Mouse (Mus musculus): Measurements from ENCODE around the gene Grip2. TPM values are rescaled to one million over a fixed set of nuclear protein-coding genes. Genes with fewer than 3 reads are reported as not detected.

Gene Grip2
- total and polyA plus RNA-seq, 3 experiments, result 0.07 TPM; not detected in 2

DNA sequence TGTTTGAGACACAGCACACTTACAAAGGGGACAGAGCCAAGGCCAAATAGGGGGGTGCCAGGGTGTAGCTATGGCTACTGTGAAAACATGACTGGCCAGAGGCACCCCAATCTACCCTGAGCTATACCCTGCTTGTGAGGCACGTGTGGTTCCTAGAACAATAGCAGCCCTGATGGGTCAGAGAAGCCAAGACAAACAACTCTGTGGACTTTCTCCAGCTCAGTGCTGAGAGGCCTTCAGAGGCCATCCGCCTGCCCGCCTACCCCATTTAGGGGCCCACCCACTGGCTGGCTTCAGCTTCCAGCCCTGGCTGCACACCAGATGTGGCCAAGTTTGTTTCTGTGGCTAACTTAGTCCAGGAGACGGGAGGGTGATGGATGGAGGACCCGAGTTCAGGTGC, 90.6 kb downstream of the Grip2 start:
- H3K4me1 ChIP-seq (ENCODE audit: control insufficient read depth in 1 of 2, insufficient read depth in 2 of 2), result peaks cover 3 to 31% of the 10 kb centered on the region in 2 experiments; a peak in 3 of 4 replicates
- no peaks in the 10 kb centered on the region for H3K79me2 ChIP-seq (replicated peaks; ENCODE audit: control insufficient read depth, extremely low read depth, insufficient read depth, poor library complexity, severe bottlenecking)
- H3K4me3 ChIP-seq (replicated peaks in 1 of 3; ENCODE audit: low read depth in 2 of 3, low read length in 2 of 3, poor library complexity in 1 of 3), result no peak overlapping the region
- peaks cover 22 to 100% of the 10 kb centered on the region in 2 experiments for H3K36me3 ChIP-seq (replicated peaks in 1 of 2; ENCODE audit: control insufficient read depth in 1 of 2, insufficient read depth in 1 of 2, low read length in 1 of 2)
- no peak overlapping the region for H3K9ac ChIP-seq (ENCODE audit: insufficient read depth, low read depth)
- H3K4me2 ChIP-seq (ENCODE audit: insufficient read depth, low read depth, poor library complexity, severe bottlenecking), result no peak overlapping the region
- no peak overlapping the region for H3K27ac ChIP-seq (ENCODE audit: insufficient read depth, low read depth)
- dilution Hi-C loops (cut with MboI; ENCODE audit: extremely low pct_ligation_motif_present, extremely low pct_unique_long_range_greater_than_20kb, low sequenced_read_pairs), result no loop called here
- no peak for DNase-seq (ENCODE audit: extremely low read depth)
- H3K27me3 ChIP-seq (replicated peaks), result no peaks in the 10 kb centered on the region
- in situ Hi-C loops (cut with MboI; ENCODE audit: low pct_ligation_motif_present, low pct_unique_long_range_greater_than_20kb, low sequenced_read_pairs), result loop anchor here (5.0 kb wide), 1 partner anchor 44 kb away; no protein-coding TSS in a partner anchor
- no peaks in the 10 kb centered on the region for H3K9me3 ChIP-seq (replicated peaks; ENCODE audit: low read length)
- TF ChIP-seq KAT2A (IDR thresholded peaks at IDR 0.05; ENCODE audit: insufficient replicate concordance, low read length) (no peak), NELFE (IDR thresholded peaks at IDR 0.05; ENCODE audit: low read depth, low read length) (no peak)

- H3K36me3 ChIP-seq (replicated peaks in 1 of 2; ENCODE audit: control insufficient read depth in 1 of 2, insufficient read depth in 1 of 2, low read length in 1 of 2), result peaks cover 19 to 100% of the 10 kb centered on the region in 2 experiments
- no peak overlapping the region for H3K9ac ChIP-seq (ENCODE audit: insufficient read depth, low read depth)
- H3K27me3 ChIP-seq (replicated peaks), result no peaks in the 10 kb centered on the region
- TF ChIP-seq IRF4 (IDR thresholded peaks at IDR 0.05; ENCODE audit: low read depth, low read length) (no peak), CHD2 (IDR thresholded peaks at IDR 0.05; ENCODE audit: low read length) (no peak), UBTF (IDR thresholded peaks at IDR 0.05; ENCODE audit: low read depth, low read length) (no peak), E2F4 (IDR thresholded peaks at IDR 0.05; ENCODE audit: insufficient replicate concordance, low read depth, low read length) (no peak), ELF1 (IDR thresholded peaks at IDR 0.05; ENCODE audit: low read depth, low read length) (no peak), PAX5 (IDR thresholded peaks at IDR 0.05; ENCODE audit: low read length) (no peak), ZNF384 (IDR thresholded peaks at IDR 0.05; ENCODE audit: low read depth, low read length) (no peak), SIN3A (IDR thresholded peaks at IDR 0.05; ENCODE audit: low read length) (no peak)
- no peak overlapping the region for H3K4me3 ChIP-seq (replicated peaks in 1 of 3; ENCODE audit: low read depth in 2 of 3, low read length in 2 of 3, poor library complexity in 1 of 3)
- dilution Hi-C loops (cut with MboI; ENCODE audit: extremely low pct_ligation_motif_present, extremely low pct_unique_long_range_greater_than_20kb, low sequenced_read_pairs), result no loop called here
- no peak overlapping the region for H3K4me2 ChIP-seq (ENCODE audit: insufficient read depth, low read depth, poor library complexity, severe bottlenecking)
- no peaks in the 10 kb centered on the region for H3K9me3 ChIP-seq (replicated peaks; ENCODE audit: low read length)
- DNase-seq (ENCODE audit: extremely low read depth), result no peak
- no peaks in the 10 kb centered on the region for H3K79me2 ChIP-seq (replicated peaks; ENCODE audit: control insufficient read depth, extremely low read depth, insufficient read depth, poor library complexity, severe bottlenecking)
- peaks cover 0 to 23% of the 10 kb centered on the region in 2 experiments; a peak in 2 of 4 replicates for H3K4me1 ChIP-seq (ENCODE audit: control insufficient read depth in 1 of 2, insufficient read depth in 2 of 2)
- H3K27ac ChIP-seq (ENCODE audit: insufficient read depth, low read depth), result no peak overlapping the region
- in situ Hi-C loops (cut with MboI; ENCODE audit: low pct_ligation_motif_present, low pct_unique_long_range_greater_than_20kb, low sequenced_read_pairs), result no loop called here
Observed at GRCm38 (mm10) chr6:91732138-91732537, 94.9 kb downstream of the Grip2 start.

DNA sequence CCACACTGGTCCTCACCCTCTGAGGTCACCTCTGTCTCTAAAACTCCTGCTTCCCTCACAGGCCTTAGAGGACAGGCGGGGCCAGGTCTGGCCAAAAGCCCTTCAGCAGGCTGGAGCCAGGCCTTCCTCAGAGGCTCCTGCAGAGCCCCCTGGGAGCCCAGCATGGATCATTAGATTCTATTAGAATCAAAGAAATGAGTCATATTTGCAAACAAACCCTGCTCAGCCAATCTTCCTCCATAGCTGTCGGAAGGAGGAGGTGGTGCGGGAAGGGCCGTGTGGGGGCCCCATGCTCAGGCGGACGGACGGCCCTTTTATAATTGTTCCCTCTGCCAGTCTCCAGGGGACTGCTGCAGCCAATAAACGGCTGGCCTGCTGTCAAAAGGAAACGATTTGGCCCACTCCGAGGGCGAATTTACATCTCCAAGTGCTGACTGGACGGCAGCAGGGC, 97.3 kb downstream of the Grip2 start:
- in situ Hi-C loops (cut with MboI; ENCODE audit: low pct_ligation_motif_present, low pct_unique_long_range_greater_than_20kb, low sequenced_read_pairs), result no loop called here
- Histone ChIP-seq H3K4me2 (ENCODE audit: insufficient read depth, low read depth, poor library complexity, severe bottlenecking) (no peak overlapping the region), H3K27ac (ENCODE audit: insufficient read depth, low read depth) (no peak overlapping the region), H3K27me3 (replicated peaks) (no peaks in the 10 kb centered on the region), H3K4me1 (ENCODE audit: control insufficient read depth in 1 of 2, insufficient read depth in 2 of 2) (peaks cover 4 to 20% of the 10 kb centered on the region in 2 experiments; a peak in 2 of 4 replicates), H3K79me2 (replicated peaks; ENCODE audit: control insufficient read depth, extremely low read depth, insufficient read depth, poor library complexity, severe bottlenecking) (no peaks in the 10 kb centered on the region), H3K9me3 (replicated peaks; ENCODE audit: low read length) (no peaks in the 10 kb centered on the region), H3K36me3 (replicated peaks in 1 of 2; ENCODE audit: control insufficient read depth in 1 of 2, insufficient read depth in 1 of 2, low read length in 1 of 2) (peaks cover 15 to 100% of the 10 kb centered on the region in 2 experiments), H3K9ac (ENCODE audit: insufficient read depth, low read depth) (no peak overlapping the region), H3K4me3 (replicated peaks in 1 of 3; ENCODE audit: low read depth in 2 of 3, low read length in 2 of 3, poor library complexity in 1 of 3) (no peak overlapping the region)
- no peak for DNase-seq (ENCODE audit: extremely low read depth)
- dilution Hi-C loops (cut with MboI; ENCODE audit: extremely low pct_ligation_motif_present, extremely low pct_unique_long_range_greater_than_20kb, low sequenced_read_pairs), result no loop called here
- TF ChIP-seq NRF1 (IDR thresholded peaks at IDR 0.05; ENCODE audit: low read depth, low read length), result no peak
- no peak for TF ChIP-seq IRF4 (IDR thresholded peaks at IDR 0.05; ENCODE audit: low read depth, low read length)
- TF ChIP-seq POLR2AphosphoS2 (IDR thresholded peaks at IDR 0.05; ENCODE audit: low read depth, low read length), result no peak
- no peak for TF ChIP-seq ZNF384 (IDR thresholded peaks at IDR 0.05; ENCODE audit: low read depth, low read length)

Measured in CH12.LX (cell line).